Mouse (Mus musculus) spleen, embryonic (tissue): ENCODE measurements around the gene Lrrc26.

Experiments used
- CTCF ChIA-PET: fragments of 350-600 bp; sonication (Branson Sonifier 250); formaldehyde crosslinking; loops from one replicate; lab custom pipeline; 2022; lab: Charles Lee

Gene Lrrc26

GRCm38 (mm10) chr2:25333569-25333968 lies 43.9 kb downstream of the Lrrc26 start:
- CTCF ChIA-PET, result no interaction called here

DNA sequence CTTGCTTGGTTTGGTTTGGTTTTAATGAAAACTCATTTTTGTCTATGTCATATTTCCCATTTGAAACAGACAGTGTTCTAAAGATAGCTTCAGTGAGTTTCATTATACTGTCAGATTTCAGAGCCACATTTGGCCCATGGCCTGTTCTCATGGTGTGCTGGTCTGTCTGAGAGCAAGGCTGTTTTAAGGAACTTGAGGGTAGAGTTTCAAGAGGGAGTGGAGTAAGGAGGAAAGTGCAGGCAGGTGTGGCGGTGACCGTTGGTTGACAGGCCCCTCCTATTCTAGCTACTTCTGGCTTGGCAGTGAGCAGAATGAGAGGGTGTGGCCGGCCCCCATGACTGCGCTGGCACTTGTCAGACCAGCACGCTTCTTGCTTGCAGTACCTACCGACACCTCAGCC lies 48.6 kb downstream of the Lrrc26 start:
- CTCF ChIA-PET, result interaction anchor here (0.5 kb wide), 1 partner anchor 9 kb away, joined by 3 read pairs; no protein-coding TSS in a partner anchor
